Mouse (Mus musculus): Measurements from ENCODE around the gene Cd83.

- TF ChIP-seq ZC3H11A (IDR thresholded peaks at IDR 0.05; ENCODE audit: borderline replicate concordance, low read depth, low read length) (no peak), ZNF384 (IDR thresholded peaks at IDR 0.05; ENCODE audit: low read depth, low read length) (no peak), CHD2 (IDR thresholded peaks at IDR 0.05; ENCODE audit: low read depth, low read length) (no peak)
Measured at GRCm38 (mm10) chr13:43798655-43799054, 14.1 kb downstream of the Cd83 start.

All from ES-E14 (cell line).